Mouse (Mus musculus) small intestine, adult 2 months (tissue): Measurements from ENCODE around the gene Daxx. TPM values are rescaled to one million over a fixed set of nuclear protein-coding genes. Genes with fewer than 3 reads are reported as not detected.

Experiments
- H3K27ac ChIP-seq: fragments of 200-500 bp; 2 replicates; pipeline ENCODE4 v1.5.1; 2012; ENCODE audit warnings: low read depth, low read length, control low read depth, inconsistent platforms; ENCODE audit not compliant: insufficient read depth
- H3K27me3 ChIP-seq: fragments of 200-500 bp; 2 replicates; pipeline ENCODE4 v1.6.1; 2012; ENCODE audit warnings: mild to moderate bottlenecking, moderate library complexity, low read length, inconsistent platforms; ENCODE audit not compliant: control insufficient read depth, insufficient read depth
- H3K36me3 ChIP-seq: fragments of 200-500 bp; 2 replicates; pipeline ENCODE4 v1.6.1; 2012; ENCODE audit warnings: mild to moderate bottlenecking, low read length, control low read depth, inconsistent platforms; ENCODE audit not compliant: control insufficient read depth, insufficient read depth
- H3K4me1 ChIP-seq: fragments of 200-500 bp; 2 replicates; pipeline ENCODE4 v1.6.1; 2012; ENCODE audit warnings: low read length, inconsistent platforms, mixed read lengths; ENCODE audit not compliant: control insufficient read depth, insufficient read depth, insufficient read length
- H3K4me3 ChIP-seq: fragments of 200-500 bp; 2 replicates; pipeline ENCODE4 v1.5.1; 2012; ENCODE audit warnings: low read depth, mild to moderate bottlenecking, control low read depth, inconsistent platforms, low read length, moderate library complexity
- CTCF ChIP-seq: fragments of 200-500 bp; IDR thresholded peaks from 2 replicates; pipeline ENCODE4 v1.5.1; 2012; ENCODE audit warnings: low read depth, mild to moderate bottlenecking, control low read depth, inconsistent platforms, low read length, moderate library complexity, mixed read lengths; ENCODE audit not compliant: insufficient replicate concordance, insufficient read length; ENCODE audit errors: extremely low read depth
- POLR2A ChIP-seq: fragments of 200-500 bp; IDR thresholded peaks from 2 replicates; pipeline ENCODE4 v1.6.1; 2012; ENCODE audit warnings: low read depth, mild to moderate bottlenecking, control low read depth, inconsistent platforms, low read length, moderate library complexity
- WGBS: fragments of 180-500 bp; shearing (Covaris S2); methylation state at CpG from one replicate; pipeline ENCODE4 v1.1.7; 2018; 5-methylcytosine and 5-hydroxymethylcytosine counted together
- polyA plus RNA-seq: library from polyadenylated mRNA; depleted of rRNA; stranded (reverse); fragments of >200 nt; gene quantifications from 2 replicates; pipeline ENCODE4 v1.2.3, GENCODE M21; 2012

Daxx gene
- polyA plus RNA-seq, 1 experiment, result 48.6 TPM

DNA sequence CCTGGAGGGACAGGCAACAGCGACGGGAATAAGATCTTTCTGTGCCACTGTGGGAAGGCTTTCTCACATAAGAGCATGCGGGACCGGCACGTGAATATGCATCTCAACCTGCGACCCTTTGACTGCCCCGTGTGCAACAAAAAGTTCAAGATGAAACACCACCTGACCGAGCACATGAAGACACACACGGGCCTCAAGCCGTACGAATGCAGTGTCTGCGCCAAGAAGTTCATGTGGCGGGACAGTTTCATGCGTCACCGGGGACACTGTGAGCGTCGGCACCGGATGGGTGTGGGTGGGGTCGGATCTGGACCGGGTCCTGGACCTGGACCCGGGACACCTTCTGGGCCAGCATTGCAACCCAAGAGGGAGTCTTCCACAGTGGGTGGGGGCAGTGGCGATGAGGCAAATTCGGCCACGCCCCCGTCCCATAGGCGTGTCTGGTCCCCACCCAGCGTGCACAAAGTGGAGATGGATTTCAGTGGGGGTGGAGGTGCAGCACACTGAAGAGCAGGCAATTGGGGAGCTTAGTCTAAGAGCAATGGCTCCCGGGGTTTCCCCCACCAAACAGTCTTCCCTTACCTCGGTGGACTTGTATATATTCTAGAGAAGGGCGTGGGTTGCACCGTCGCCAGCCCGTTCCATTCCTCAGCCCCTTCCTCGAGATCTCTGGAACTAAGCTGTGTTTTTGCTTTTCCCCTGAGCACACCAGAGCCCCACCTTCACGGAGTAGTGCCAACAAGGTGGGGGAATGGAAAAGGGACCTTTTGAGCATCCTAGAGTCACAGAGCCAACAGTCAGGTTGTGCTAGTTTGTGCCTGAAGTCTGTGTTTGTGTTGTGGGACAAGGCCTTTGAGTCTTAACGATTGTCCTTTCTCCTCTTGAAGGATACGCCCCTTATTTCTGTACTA is 9.3 kb downstream of the Daxx start:
- TF ChIP-seq POLR2A, result no peak
- no peak for TF ChIP-seq CTCF
- no peaks in the 10 kb centered on the region for H3K27me3 ChIP-seq
- peak overlapping the region; percentile 95 for H3K27ac ChIP-seq
- peak overlapping the region; percentile 82; the same call in 1 of the 2 replicates for H3K4me3 ChIP-seq
- peaks cover 26% of the 10 kb centered on the region for H3K4me1 ChIP-seq
- peaks cover 31% of the 10 kb centered on the region for H3K36me3 ChIP-seq
- WGBS, result 49% methylated on average over 37 of the region's 37 CpGs

DNA sequence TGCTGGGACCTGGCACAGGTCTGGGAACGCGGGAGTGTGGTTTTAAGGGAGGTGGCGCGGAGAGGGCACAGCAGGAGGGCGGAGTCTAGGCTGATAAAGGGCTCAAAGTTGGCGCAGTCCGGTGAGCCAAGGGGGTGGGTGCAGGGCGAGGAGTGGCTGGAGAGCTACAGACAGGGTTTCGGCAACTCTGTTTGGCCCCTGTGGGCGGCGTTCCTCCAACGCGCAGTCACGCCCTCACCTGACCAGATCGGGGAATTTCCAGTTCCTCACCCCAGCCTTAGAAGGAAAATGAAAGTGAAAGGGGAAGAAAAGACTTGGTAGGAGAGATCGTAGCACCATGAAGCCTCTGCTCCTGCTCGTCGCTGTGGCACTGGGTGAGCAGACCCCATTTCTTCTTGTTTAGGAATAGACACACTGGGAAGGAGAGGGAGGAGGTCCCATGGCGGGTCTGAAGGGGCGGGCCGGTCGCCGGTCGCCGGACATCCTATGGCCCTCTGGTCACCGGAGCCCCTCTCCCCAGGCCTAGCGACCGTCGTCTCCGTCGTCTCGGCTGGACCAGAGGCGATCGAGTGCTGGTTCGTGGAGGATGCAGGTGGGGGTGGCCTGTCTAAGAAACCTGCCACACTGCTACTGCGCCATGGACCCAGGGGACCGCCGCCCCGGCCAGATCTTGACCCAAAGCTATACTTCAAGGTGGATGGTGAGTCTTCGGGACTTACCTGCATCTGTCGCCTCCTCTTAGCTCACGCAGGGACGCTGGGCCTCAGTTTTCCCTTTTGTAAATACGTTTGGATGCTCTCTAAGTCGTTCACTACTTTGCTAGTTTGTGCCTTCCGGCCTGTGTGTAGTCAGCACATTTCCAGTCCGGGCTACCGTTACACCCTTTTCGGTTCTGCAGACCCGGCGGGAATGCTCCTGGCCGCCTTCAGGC is 10.4 kb downstream of the Daxx start:
- under 1% methylated on average over 52 of the region's 52 CpGs for WGBS
- TF ChIP-seq CTCF (no peak; the same call in 1 of the 2 replicates), POLR2A (peak; percentile 47; the same call in 1 of the 2 replicates)
- no peaks in the 10 kb centered on the region for H3K27me3 ChIP-seq

DNA sequence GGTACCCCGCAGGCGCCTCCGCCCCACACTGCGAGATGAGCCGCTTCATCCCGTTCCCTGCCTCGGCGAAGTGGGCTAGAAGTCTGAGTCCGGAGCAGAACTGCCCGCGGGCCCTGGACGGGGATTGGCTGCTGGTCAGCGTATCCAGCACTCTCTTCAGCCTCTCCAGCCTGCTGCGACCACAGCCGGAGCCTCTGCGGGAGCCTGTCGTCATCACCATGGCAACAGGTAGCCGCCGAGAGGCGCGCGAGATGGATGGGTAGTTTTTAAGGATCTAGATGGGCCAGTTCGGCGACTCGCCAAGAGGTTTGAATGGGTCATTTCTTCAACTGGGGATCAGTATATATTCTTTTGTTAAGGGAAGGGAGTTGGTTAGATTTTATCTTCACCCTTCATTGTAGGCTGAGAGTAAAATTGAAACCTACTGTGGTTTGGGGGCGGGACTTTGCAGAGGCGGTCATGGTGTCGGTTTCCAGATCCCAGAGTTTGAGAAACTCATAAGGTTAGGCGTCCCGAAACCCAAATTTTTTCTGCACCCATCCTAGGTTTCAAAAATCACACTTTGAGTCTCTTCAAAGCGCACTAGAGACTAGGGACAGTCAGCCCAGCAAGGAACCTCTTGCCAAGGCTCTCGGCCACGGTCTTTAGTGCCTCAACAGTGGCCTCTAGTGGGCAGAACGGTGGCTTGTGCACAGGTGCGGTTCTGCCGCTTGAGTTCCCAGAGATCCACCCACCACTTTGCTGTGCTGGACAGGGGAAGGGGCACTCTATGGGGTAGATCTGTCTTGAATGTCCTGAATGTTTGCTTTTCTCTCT is 11.3 kb downstream of the Daxx start:
- peaks cover 24% of the 10 kb centered on the region for H3K36me3 ChIP-seq
- under 1% methylated on average over 36 of the region's 36 CpGs for WGBS
- H3K4me1 ChIP-seq, result peaks cover 23% of the 10 kb centered on the region
- peak overlapping the region; percentile 95 for H3K27ac ChIP-seq
- H3K27me3 ChIP-seq, result no peaks in the 10 kb centered on the region
- TF ChIP-seq CTCF (peak; percentile 83; the same call in 1 of the 2 replicates), POLR2A (0 out of 2 replicates have a peak, but pooled peaks have one; percentile 29)
- peak overlapping the region; percentile 82 for H3K4me3 ChIP-seq

More for the DNA sequence above, 10.4 kb downstream of the Daxx start:
- Histone ChIP-seq H3K27ac (peak overlapping the region; percentile 95), H3K4me1 (peaks cover 26% of the 10 kb centered on the region), H3K36me3 (peaks cover 23% of the 10 kb centered on the region), H3K4me3 (peak overlapping the region; percentile 82)

DNA sequence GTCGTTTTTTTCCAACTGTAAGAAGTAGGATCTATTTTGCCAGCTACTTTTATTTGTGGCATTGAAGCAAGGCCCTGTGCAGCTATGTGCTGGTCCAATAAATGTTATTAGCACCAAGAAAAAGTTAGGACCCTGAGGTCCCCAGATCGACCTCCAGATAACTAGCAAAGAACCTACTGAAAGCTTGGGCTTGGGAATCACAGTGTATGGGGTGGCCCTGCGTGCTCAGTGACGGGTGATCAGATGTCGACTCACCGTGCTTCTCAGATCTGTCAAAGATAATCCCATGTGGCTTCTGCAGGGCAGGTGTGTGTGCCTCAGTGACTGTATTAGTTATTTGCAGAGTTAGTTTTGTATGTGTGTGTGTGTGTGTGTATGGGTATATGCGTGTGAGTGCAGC is 12.1 kb downstream of the Daxx start:
- TF ChIP-seq POLR2A (no peak), CTCF (no peak)
- peak overlapping the region; percentile 82; the same call in 1 of the 2 replicates for H3K4me3 ChIP-seq
- peaks cover 23% of the 10 kb centered on the region for H3K4me1 ChIP-seq
- 83% methylated on average over 7 of the region's 7 CpGs for WGBS
- H3K27me3 ChIP-seq, result no peaks in the 10 kb centered on the region
- no peak overlapping the region for H3K27ac ChIP-seq
- H3K36me3 ChIP-seq, result peaks cover 32% of the 10 kb centered on the region

DNA sequence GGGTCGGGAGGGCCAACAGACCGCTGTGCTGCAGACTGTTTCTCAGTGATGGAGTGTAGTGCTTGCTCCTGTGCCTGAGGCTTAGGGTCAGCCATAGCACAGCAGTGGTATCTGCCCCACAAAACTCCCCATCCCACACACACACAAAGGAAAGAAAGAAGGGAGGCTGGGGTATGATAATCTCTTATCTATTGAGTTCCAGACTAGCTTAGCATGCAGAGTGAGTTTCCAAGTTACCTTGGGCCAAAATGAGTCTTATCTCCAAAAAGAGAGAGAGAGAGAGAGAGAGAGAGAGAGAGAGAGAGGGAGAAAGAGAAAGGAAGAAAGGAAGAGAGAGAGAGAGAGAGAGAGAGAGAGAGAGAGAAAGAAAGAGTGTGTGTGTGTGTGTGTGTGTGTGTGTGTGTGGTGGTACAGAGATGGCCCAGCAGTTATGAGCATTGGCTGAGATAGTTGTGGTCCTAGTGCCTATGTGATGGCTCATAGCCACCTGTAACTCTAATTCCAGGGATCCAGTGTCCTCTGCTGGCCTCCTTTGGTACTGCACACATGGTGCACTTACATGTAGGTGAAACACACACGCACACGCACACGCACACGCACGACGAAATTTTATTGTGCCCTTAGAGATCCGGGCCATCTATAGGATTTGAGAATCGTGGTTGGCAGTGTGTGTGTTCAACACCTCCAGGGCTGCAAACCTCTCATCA is 15.5 kb downstream of the Daxx start:
- no peak overlapping the region for H3K27ac ChIP-seq
- no peaks in the 10 kb centered on the region for H3K27me3 ChIP-seq
- peaks cover 6% of the 10 kb centered on the region for H3K4me1 ChIP-seq
- WGBS, result 90% methylated on average over 10 of the region's 10 CpGs
- no peak for TF ChIP-seq POLR2A
- TF ChIP-seq CTCF, result peak; percentile 38; the same call in 1 of the 2 replicates
- H3K36me3 ChIP-seq, result peaks cover 45% of the 10 kb centered on the region
- H3K4me3 ChIP-seq, result no peak overlapping the region
